Mouse (Mus musculus): ENCODE results near the gene Sptssb.

Gene Sptssb

GRCm38 (mm10) chr3:69839485-69839884 is 20.3 kb downstream of the Sptssb start:
- in situ Hi-C loops (cut with MboI, MseI), result no loop called here

DNA sequence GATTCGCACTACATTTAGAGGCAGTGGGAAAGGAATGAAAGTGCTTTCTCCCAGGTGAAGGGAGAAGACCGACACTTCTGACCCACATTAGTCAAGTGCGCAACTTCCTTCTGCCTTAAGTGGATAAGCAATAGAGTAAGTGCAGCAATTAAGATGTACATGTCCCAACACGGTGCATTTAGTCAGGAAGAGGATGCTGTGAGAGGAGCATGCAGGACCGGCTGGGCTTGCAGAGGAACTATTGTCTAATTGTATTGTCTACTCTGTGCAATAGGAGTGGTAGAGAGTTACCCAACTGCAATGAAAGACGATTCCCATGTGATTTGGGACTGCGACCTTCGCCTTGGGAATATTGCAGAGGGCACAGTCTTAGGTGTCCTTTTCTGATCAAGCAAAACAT is 30.2 kb downstream of the Sptssb start:
- in situ Hi-C loops (cut with MboI, MseI), result no loop called here

- in situ Hi-C loops (cut with MboI, MseI), result no loop called here
Observed at GRCm38 (mm10) chr3:69824536-69824935, 35.2 kb downstream of the Sptssb start.

DNA sequence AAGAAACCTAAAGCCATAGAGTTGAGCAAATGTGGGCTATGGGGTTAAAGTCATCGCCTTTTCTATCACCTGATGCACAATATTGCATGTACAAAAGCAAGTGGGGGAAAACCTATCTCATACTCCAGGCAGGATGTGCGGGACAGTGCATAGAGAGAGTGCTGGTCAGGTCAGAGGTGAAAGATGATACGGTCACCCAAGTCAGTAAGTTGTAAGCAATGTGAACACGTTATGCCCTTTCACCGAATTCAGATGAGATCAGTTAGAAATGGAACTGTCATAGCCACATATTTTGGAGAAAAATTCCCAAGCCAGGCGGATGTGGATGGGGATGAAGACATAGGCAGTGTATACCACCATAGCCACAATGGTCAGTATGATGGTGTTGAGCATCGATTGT is 39.1 kb downstream of the Sptssb start:
- in situ Hi-C loops (cut with MboI, MseI), result no loop called here

DNA sequence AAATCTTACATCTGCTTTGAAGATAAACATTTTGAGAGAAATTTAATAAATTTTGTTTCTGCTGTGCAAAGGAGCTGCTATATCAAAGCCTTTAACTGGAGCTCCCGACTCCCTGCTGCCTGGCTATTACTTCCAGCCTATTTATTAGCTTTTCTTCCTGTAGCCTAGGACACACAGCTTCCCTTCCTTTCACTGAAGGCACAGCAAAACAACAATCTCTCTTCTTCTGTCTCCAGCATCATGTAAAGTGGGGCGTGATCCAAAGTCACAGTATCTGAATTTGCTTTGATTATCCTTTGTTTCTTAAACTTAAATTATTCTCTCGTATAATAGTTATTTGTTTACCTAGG is 39.9 kb downstream of the Sptssb start:
- in situ Hi-C loops (cut with MboI, MseI), result no loop called here

- in situ Hi-C loops (cut with MboI, MseI), result no loop called here
Observed at GRCm38 (mm10) chr3:69819146-69819850, 40.4 kb downstream of the Sptssb start.

- in situ Hi-C loops (cut with MboI, MseI), result no loop called here
Observed at GRCm38 (mm10) chr3:69818466-69818865, 41.3 kb downstream of the Sptssb start.

GRCm38 (mm10) chr3:69816547-69816946 is 43.2 kb downstream of the Sptssb start:
- in situ Hi-C loops (cut with MboI, MseI), result no loop called here

DNA sequence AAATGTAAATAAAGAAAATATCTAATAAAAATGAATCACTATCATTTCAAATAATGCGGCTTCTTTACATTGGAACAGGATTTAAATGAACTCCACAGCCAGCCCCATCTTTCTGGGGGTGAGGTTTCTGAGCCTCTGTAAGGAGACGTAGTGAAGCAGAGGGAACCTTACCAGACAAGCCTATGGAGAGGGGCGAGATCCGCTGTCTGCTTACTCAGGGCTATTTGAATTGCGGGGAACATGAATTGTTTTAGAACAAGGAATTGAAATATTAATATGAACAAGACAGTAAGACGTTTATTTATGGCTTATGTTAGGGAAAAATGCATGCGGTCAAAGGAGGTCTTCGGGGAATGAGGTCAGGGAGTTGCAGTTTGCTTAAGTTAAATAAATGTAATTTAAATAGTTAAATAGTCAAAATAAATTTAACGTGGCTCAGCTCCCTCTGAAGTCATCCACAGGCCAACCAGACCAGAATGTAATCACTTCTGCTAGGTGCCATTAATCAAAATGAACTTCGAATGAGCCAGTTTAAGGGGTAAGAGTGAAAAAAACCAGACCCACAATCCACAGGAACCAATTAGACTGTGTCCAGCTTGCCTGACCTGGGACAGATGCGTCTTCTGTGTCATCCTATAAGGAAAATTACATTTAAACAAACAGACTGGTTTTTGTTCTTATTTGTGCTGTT is 46.6 kb downstream of the Sptssb start:
- in situ Hi-C loops (cut with MboI, MseI), result no loop called here

DNA sequence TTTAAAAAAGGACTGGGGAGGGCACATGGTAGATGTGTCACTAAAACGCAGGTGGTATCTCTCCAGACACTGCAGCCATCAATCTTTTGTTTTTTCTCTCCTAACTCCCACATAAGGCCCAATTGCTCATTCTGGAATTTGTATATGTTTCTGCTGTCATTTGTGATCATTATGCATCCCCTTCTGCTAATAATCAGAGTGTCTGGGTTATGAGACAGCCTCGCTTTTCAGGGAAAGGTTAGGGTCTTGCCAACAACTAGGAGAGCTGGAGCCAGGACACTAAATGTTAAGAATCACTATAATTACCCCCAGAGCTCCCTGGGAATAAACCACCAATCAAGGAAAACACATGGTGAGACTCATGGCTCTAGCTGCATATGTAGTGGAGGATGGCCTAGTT is 47.3 kb downstream of the Sptssb start:
- in situ Hi-C loops (cut with MboI, MseI), result no loop called here

GRCm38 (mm10) chr3:69808479-69808878 is 51.3 kb downstream of the Sptssb start:
- in situ Hi-C loops (cut with MboI, MseI), result no loop called here

GRCm38 (mm10) chr3:69803137-69803536 is 56.6 kb downstream of the Sptssb start:
- in situ Hi-C loops (cut with MboI, MseI), result no loop called here

- in situ Hi-C loops (cut with MboI, MseI), result no loop called here
Observed at GRCm38 (mm10) chr3:69800829-69801384, 58.8 kb downstream of the Sptssb start.

DNA sequence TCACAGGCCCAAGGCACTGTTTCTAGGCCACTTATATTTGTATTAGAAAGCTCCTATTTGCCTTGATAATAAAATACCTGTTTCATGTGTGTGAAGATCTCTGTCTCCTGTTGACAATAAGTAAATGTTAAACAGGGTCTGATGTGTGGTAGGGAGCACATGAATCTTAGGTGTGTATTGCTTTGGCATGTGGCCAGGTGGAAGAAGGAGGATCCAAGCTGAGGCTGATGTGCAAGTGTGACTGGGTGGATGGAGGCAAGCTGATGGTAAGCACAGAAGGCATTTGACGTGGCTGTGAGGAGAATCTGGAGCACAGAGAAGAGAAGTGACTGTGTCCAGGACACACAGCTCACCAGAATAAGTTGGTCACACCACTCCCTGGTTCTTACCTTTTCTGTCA is 60.6 kb downstream of the Sptssb start:
- in situ Hi-C loops (cut with MboI, MseI), result no loop called here

- in situ Hi-C loops (cut with MboI, MseI), result no loop called here
Observed at GRCm38 (mm10) chr3:69797969-69798368, 61.8 kb downstream of the Sptssb start.

DNA sequence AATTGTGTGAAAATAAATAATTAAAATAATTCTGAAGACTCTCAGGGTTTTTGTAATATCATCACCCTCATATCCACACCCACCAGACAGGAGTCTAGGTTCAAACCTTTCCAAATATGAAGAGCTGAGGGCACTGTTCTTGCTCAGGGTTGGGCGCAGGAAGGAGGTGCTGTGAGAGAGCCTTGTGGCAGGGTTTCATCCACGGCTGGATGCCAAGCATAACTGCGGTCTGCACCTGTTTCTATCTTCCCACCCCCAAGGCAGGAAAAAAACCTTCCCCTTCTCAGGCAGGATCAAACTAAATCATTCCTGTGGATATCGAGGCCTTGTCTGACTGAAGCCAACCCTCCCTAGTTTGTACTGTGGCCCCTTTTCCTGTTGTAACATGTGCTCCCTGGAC is 62.2 kb downstream of the Sptssb start:
- in situ Hi-C loops (cut with MboI, MseI), result no loop called here

DNA sequence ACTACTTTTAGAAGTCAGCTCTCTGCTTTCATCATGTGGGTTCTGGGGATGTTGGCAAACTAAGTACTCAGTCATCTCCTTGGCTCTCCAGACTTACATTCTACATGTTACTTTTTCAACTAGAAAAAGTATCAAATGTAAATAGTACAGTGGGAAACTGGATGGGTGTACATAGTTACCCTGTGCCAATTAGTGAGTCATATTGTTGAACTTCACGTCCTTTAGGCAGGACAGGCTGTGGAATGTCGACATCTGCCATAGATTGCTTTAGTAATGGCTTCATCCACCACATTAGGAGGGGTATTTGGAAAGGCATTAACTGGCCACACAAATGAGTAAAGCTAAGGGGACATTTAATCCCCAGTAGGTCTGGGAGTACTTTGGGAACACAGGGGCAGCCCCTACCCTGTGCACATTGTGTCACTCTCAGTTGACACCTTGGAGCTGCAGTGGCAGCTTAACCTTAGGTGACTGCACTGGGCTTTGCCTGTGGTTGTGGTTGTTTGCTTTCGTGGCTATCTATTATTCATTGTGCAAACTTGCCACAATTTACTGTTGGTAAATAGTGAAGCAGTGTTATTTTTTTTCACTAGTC is 66.8 kb downstream of the Sptssb start:
- in situ Hi-C loops (cut with MboI, MseI), result no loop called here

GRCm38 (mm10) chr3:69779246-69779796 is 80.4 kb downstream of the Sptssb start:
- in situ Hi-C loops (cut with MboI, MseI), result loop anchor here (10.0 kb wide), 1 partner anchor 105 kb away; no protein-coding TSS in a partner anchor

DNA sequence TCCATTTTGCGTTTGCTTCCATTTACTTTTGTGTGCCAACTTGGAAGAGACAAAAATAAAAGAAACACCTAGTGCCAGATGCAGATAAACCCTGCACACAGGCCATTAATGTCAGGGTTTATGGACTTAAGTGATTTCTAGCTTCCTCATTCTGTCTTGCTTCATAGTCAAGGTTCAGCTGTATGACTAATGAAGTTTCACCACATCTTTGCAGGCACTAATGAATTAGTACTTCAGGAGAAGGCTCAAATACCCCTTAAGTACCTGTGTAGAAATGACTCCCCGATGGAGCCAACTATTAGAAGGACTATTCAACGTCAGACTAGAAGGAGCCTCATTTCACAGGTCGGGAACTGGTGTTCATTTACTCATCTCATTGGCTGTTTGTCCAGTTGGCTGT is 86.4 kb downstream of the Sptssb start:
- in situ Hi-C loops (cut with MboI, MseI), result loop anchor here (10.0 kb wide), 1 partner anchor 111 kb away; no protein-coding TSS in a partner anchor

Data from regulatory T cell (primary cell).